Mouse (Mus musculus) hindbrain, embryonic 12.5 days (tissue): ENCODE measurements around the gene Defb48. TPM values are rescaled to one million over a fixed set of nuclear protein-coding genes. Genes with fewer than 3 reads are reported as not detected.

ENCODE experiments used
- ATAC-seq: fragments of 200-750 bp; cut with Nextera tagmentation; 2 replicates; pipeline ENCODE4 v1.8.0; 2017; ENCODE audit warnings: moderate TSS enrichment; ENCODE audit not compliant: low FRiP score
- H3K27ac ChIP-seq: fragments of 300-500 bp; sonication (generic); 2 replicates; pipeline ENCODE4 v1.5.1; 2016; ENCODE audit warnings: mild to moderate bottlenecking
- H3K27me3 ChIP-seq: fragments of 300-500 bp; sonication (generic); 2 replicates; pipeline ENCODE4 v1.6.1; 2016; ENCODE audit warnings: mild to moderate bottlenecking
- H3K36me3 ChIP-seq: fragments of 300-500 bp; sonication (generic); 2 replicates; pipeline ENCODE4 v1.6.1; 2016; ENCODE audit warnings: mild to moderate bottlenecking
- H3K4me1 ChIP-seq: fragments of 300-500 bp; sonication (generic); 2 replicates; pipeline ENCODE4 v1.6.1; 2016
- H3K4me2 ChIP-seq: fragments of 300-500 bp; sonication (generic); replicated peaks from 2 replicates; pipeline ENCODE4 v1.6.1; 2016; ENCODE audit warnings: mild to moderate bottlenecking
- H3K4me3 ChIP-seq: fragments of 300-500 bp; sonication (generic); 2 replicates; pipeline ENCODE4 v1.5.1; 2016; ENCODE audit warnings: mild to moderate bottlenecking
- H3K9ac ChIP-seq: fragments of 300-500 bp; sonication (generic); 2 replicates; pipeline ENCODE4 v1.6.1; 2016; ENCODE audit warnings: mild to moderate bottlenecking, moderate library complexity
- H3K9me3 ChIP-seq: fragments of 300-500 bp; sonication (generic); replicated peaks from 2 replicates; pipeline ENCODE4 v1.6.1; 2016; ENCODE audit warnings: mild to moderate bottlenecking
- WGBS: fragments of 180-500 bp; shearing (Covaris S2); methylation state at CpG from one replicate; pipeline ENCODE4 v1.1.7; 2016; 5-methylcytosine and 5-hydroxymethylcytosine counted together
- polyA plus RNA-seq: library from polyadenylated mRNA; unstranded; fragments of >200 nt; fragmentation: Nextera tagmentation; extraction: Ambion mirVana; gene quantifications from 2 replicates; pipeline ENCODE4 v1.2.1, GENCODE M21; 2016

Gene Defb48
- polyA plus RNA-seq, 1 experiment from 2014 or later = not detected

GRCm38 (mm10) chr14:62965811-62966520 lies 18.3 kb downstream of the Defb48 start:
- Histone ChIP-seq H3K4me3 (peak overlapping the region; percentile 10; the same call in 1 of the 2 replicates), H3K27ac (peak overlapping the region; percentile 5; the same call in 1 of the 2 replicates), H3K36me3 (no peaks in the 10 kb centered on the region), H3K9ac (0 out of 2 replicates have a peak overlapping the region, but pooled peaks have one; percentile 14), H3K9me3 (no peaks in the 10 kb centered on the region), H3K27me3 (no peaks in the 10 kb centered on the region), H3K4me1 (peaks cover 10% of the 10 kb centered on the region; the same call in 1 of the 2 replicates), H3K4me2 (peak overlapping the region; percentile 44)
- ATAC-seq = no peak
- 28% methylated on average over 15 of the region's 15 CpGs for WGBS

- H3K4me2 ChIP-seq = peak overlapping the region; percentile 44; the same call in 1 of the 2 replicates
- no peak for ATAC-seq
- peaks cover 10% of the 10 kb centered on the region; the same call in 1 of the 2 replicates for H3K4me1 ChIP-seq
- H3K9me3 ChIP-seq = no peaks in the 10 kb centered on the region
- no peaks in the 10 kb centered on the region for H3K36me3 ChIP-seq
- H3K27ac ChIP-seq = no peak overlapping the region
- H3K4me3 ChIP-seq = no peak overlapping the region
- H3K27me3 ChIP-seq = no peaks in the 10 kb centered on the region
- 89% methylated on average over 5 of the region's 5 CpGs for WGBS
- no peak overlapping the region for H3K9ac ChIP-seq
Measured at GRCm38 (mm10) chr14:62965342-62965741, 19.0 kb downstream of the Defb48 start.

DNA sequence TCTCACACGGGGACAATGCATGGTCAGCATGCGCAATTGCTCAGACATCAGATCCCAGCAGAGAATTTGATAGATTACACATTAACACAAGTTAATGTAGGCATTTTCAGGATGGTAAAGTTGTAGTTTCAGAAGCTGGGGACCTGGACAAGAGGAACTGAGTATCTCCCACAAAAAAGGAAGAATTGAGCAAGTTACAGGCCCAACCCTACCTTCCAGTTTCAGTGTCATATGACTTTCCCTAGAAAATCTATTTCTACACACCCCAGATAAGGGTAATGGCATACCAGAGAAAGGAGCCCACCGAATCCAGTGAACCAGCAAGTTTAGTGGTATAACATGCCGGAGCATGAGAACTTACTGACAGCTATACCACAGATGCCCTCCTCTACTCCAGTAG lies 20.7 kb downstream of the Defb48 start:
- H3K4me1 ChIP-seq = peaks cover 10% of the 10 kb centered on the region; the same call in 1 of the 2 replicates
- no peak overlapping the region for H3K4me3 ChIP-seq
- 91% methylated on average over 4 of the region's 4 CpGs for WGBS
- ATAC-seq = no peak
- H3K4me2 ChIP-seq = no peak overlapping the region
- no peak overlapping the region for H3K9ac ChIP-seq
- H3K9me3 ChIP-seq = no peaks in the 10 kb centered on the region
- no peaks in the 10 kb centered on the region for H3K27me3 ChIP-seq
- peaks cover 10% of the 10 kb centered on the region for H3K36me3 ChIP-seq
- H3K27ac ChIP-seq = no peak overlapping the region

DNA sequence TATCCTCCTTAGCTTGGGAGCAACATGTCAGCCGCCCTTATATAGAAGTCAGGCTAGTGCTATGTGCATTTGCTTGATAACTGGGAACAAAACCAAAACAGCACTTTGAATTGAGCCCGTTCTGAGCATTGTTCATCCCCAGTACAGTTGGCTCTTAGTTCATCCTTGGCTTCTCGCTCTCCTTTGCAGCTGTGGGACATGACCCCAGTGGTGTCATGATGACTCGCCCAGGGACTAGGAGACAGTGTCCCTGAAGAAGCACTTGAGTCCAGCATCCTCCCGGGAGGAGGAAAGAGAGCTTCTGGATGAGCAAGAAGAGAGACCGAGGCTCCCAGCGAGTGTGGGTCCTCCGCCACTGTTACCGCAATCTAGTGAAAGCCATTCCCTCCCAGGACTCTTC lies 28.2 kb downstream of the Defb48 start:
- no peaks in the 10 kb centered on the region for H3K9me3 ChIP-seq
- 93% methylated on average over 9 of the region's 9 CpGs for WGBS
- ATAC-seq = no peak

DNA sequence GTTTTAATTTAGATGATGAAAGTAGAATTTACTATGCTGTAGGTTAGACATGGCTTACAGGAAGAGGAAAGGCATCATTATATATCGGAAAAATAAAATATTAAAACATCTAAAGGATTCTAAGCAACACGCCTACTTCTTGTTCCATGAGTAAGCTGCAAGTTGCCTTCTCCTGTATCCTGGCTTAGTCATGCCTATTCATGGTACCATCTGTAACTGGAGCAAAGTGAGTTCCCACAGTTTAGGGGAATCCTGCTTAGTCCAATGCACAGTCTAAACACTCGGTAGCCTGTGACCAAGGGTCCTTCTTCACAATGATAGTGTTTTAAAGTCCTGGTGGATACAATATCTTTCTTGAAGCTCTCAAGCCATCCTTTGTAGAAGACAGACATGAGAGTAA lies 37.5 kb downstream of the Defb48 start:
- Histone ChIP-seq H3K4me1 (no peaks in the 10 kb centered on the region), H3K36me3 (peaks cover 25% of the 10 kb centered on the region), H3K4me3 (no peak overlapping the region), H3K27ac (no peak overlapping the region), H3K9me3 (no peaks in the 10 kb centered on the region), H3K27me3 (no peaks in the 10 kb centered on the region), H3K4me2 (no peak overlapping the region), H3K9ac (no peak overlapping the region)
- WGBS = 93% methylated on average over 3 of the region's 3 CpGs
- no peak for ATAC-seq

More for the DNA sequence above, 28.2 kb downstream of the Defb48 start:
- Histone ChIP-seq H3K4me1 (no peaks in the 10 kb centered on the region), H3K27ac (no peak overlapping the region), H3K4me3 (no peak overlapping the region), H3K36me3 (peaks cover 69% of the 10 kb centered on the region), H3K4me2 (no peak overlapping the region), H3K27me3 (no peaks in the 10 kb centered on the region), H3K9ac (no peak overlapping the region)

- Histone ChIP-seq H3K36me3 (peaks cover 28% of the 10 kb centered on the region), H3K9me3 (no peaks in the 10 kb centered on the region), H3K9ac (no peak overlapping the region), H3K27ac (no peak overlapping the region), H3K27me3 (no peaks in the 10 kb centered on the region), H3K4me2 (no peak overlapping the region), H3K4me3 (no peak overlapping the region), H3K4me1 (no peaks in the 10 kb centered on the region)
- no peak for ATAC-seq
- 88% methylated on average over 14 of the region's 14 CpGs for WGBS
Measured at GRCm38 (mm10) chr14:62940383-62941074, 43.8 kb downstream of the Defb48 start.

GRCm38 (mm10) chr14:62939435-62939834 lies 44.9 kb downstream of the Defb48 start:
- peaks cover 22% of the 10 kb centered on the region for H3K36me3 ChIP-seq
- no peaks in the 10 kb centered on the region for H3K27me3 ChIP-seq
- no peaks in the 10 kb centered on the region for H3K4me1 ChIP-seq
- no peak overlapping the region for H3K4me2 ChIP-seq
- no peak overlapping the region for H3K9ac ChIP-seq
- ATAC-seq = no peak
- no peaks in the 10 kb centered on the region for H3K9me3 ChIP-seq
- H3K27ac ChIP-seq = no peak overlapping the region
- H3K4me3 ChIP-seq = no peak overlapping the region
- WGBS = 97% methylated on average over 3 of the region's 3 CpGs

GRCm38 (mm10) chr14:62937675-62938074 lies 46.6 kb downstream of the Defb48 start:
- no peak overlapping the region for H3K9ac ChIP-seq
- H3K4me2 ChIP-seq = no peak overlapping the region
- no peaks in the 10 kb centered on the region for H3K4me1 ChIP-seq
- H3K4me3 ChIP-seq = no peak overlapping the region
- 53% methylated on average over 5 of the region's 5 CpGs for WGBS
- peaks cover 14% of the 10 kb centered on the region for H3K36me3 ChIP-seq
- no peaks in the 10 kb centered on the region for H3K27me3 ChIP-seq
- no peak overlapping the region for H3K27ac ChIP-seq
- H3K9me3 ChIP-seq = no peaks in the 10 kb centered on the region
- ATAC-seq = no peak

DNA sequence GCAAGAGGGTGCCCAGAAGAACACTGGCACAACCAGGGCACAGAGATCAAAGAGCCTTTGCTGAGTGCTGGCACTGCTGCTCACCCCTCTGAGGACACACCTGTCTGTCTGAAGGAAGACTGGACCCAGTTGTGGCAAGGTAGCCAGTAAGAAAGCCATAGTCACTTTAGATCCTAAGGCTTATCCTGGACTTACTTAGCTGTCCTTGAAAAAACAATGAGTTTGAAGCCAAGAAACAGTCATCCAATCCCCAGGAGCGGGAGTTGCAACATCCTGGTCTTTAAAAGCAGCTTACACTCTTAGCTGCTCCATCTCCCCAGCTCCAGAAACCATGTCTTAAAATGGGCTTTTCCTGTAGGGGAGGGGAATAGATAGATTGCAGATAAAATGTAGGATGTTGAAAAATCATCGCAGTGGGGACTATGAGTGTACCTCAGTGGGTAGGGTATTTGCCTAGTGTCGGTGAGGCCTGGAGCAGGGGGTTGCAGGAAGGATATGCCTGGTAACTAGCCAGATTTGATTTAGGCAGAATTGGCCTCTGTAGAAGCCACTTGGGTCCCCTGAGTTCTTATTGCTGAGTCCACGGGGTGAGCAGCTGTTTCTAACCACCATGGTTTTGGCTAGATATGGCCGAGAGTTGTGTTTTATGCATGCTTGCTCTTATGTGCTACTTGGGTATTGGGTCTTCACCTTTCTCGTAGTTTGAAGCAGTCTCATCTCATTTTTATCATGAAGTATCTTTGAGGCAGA lies 47.5 kb downstream of the Defb48 start:
- 90% methylated on average over 6 of the region's 6 CpGs for WGBS
- no peaks in the 10 kb centered on the region for H3K9me3 ChIP-seq
- H3K27ac ChIP-seq = no peak overlapping the region
- peaks cover 14% of the 10 kb centered on the region for H3K36me3 ChIP-seq
- no peak overlapping the region for H3K9ac ChIP-seq
- no peaks in the 10 kb centered on the region for H3K4me1 ChIP-seq
- no peak overlapping the region for H3K4me2 ChIP-seq
- no peak overlapping the region for H3K4me3 ChIP-seq
- H3K27me3 ChIP-seq = no peaks in the 10 kb centered on the region
- no peak for ATAC-seq

- H3K9me3 ChIP-seq = no peaks in the 10 kb centered on the region
- H3K36me3 ChIP-seq = peaks cover 19% of the 10 kb centered on the region
- WGBS = 75% methylated on average over 9 of the region's 9 CpGs
- H3K4me2 ChIP-seq = no peak overlapping the region
- no peak overlapping the region for H3K27ac ChIP-seq
- no peak overlapping the region for H3K9ac ChIP-seq
- no peaks in the 10 kb centered on the region for H3K27me3 ChIP-seq
- no peaks in the 10 kb centered on the region for H3K4me1 ChIP-seq
- no peak overlapping the region for H3K4me3 ChIP-seq
- ATAC-seq = no peak
Measured at GRCm38 (mm10) chr14:62935361-62935760, 48.9 kb downstream of the Defb48 start.

- WGBS = 73% methylated on average over 5 of the region's 5 CpGs
- ATAC-seq = no peak
- H3K4me1 ChIP-seq = no peaks in the 10 kb centered on the region
Measured at GRCm38 (mm10) chr14:62928101-62928541, 56.2 kb downstream of the Defb48 start.

More at GRCm38 (mm10) chr14:62928101-62928541, 56.2 kb downstream of the Defb48 start:
- Histone ChIP-seq H3K36me3 (peaks cover 12% of the 10 kb centered on the region), H3K4me2 (no peak overlapping the region), H3K9ac (no peak overlapping the region), H3K27ac (0 out of 2 replicates have a peak overlapping the region, but pooled peaks have one; percentile 57), H3K4me3 (no peak overlapping the region), H3K9me3 (no peaks in the 10 kb centered on the region), H3K27me3 (no peaks in the 10 kb centered on the region)
